Mouse (Mus musculus) myocyte (in vitro differentiated cells): ENCODE results near the gene Myo16. TPM values are rescaled to one million over a fixed set of nuclear protein-coding genes. Genes with fewer than 3 reads are reported as not detected.

ENCODE experiments used
- H3K27me3 ChIP-seq: one replicate; pipeline ENCODE4 v1.6.1; 2011; ENCODE audit not compliant: control insufficient read depth, insufficient read depth, insufficient read length
- H3K36me3 ChIP-seq: one replicate; pipeline ENCODE4 v1.6.1; 2011; ENCODE audit not compliant: control insufficient read depth, insufficient read depth
- H3K4me2 ChIP-seq: one replicate; pipeline ENCODE4 v1.6.1; 2011; ENCODE audit warnings: low read depth, control low read depth
- H3K4me3 ChIP-seq: one replicate; pipeline ENCODE4 v1.5.1; 2011; ENCODE audit warnings: mild to moderate bottlenecking, control low read depth, moderate library complexity
- H3K79me2 ChIP-seq: one replicate; pipeline ENCODE4 v1.6.1; 2011; ENCODE audit not compliant: control insufficient read depth, insufficient read depth
- H3ac ChIP-seq: one replicate; pipeline ENCODE4 v1.6.1; 2011; ENCODE audit not compliant: control insufficient read depth, insufficient read length
- CEBPB ChIP-seq: IDR thresholded peaks from 2 replicates; pipeline ENCODE4 v1.6.1; 2011; ENCODE audit warnings: mild to moderate bottlenecking, moderate library complexity; ENCODE audit not compliant: poor library complexity, insufficient read depth, severe bottlenecking
- E2F4 ChIP-seq: IDR thresholded peaks from one replicate; pipeline ENCODE4 v1.6.1; 2011; ENCODE audit warnings: mild to moderate bottlenecking, control low read depth, moderate library complexity; ENCODE audit not compliant: insufficient read depth
- MAX ChIP-seq: IDR thresholded peaks from one replicate; pipeline ENCODE4 v1.6.1; 2011; ENCODE audit warnings: low read depth, mild to moderate bottlenecking, control low read depth
- MYOD1 ChIP-seq, 3 experiments: IDR thresholded peaks; one replicate each; pipeline ENCODE4 v1.6.1; 2011; ENCODE audit warnings: control low read depth in 2 of 3, low read depth in 2 of 3, mild to moderate bottlenecking in 2 of 3, moderate library complexity in 1 of 3; ENCODE audit not compliant: insufficient read length in 2 of 3, control insufficient read depth in 1 of 3
- MYOG ChIP-seq, 3 experiments: IDR thresholded peaks; one replicate each; pipeline ENCODE4 v1.6.1; 2011; ENCODE audit warnings: control low read depth in 2 of 3, low read depth in 2 of 3, mild to moderate bottlenecking in 2 of 3; ENCODE audit not compliant: insufficient read length in 2 of 3, control insufficient read depth in 1 of 3, insufficient read depth in 1 of 3
- POLR2A ChIP-seq: IDR thresholded peaks from one replicate; pipeline ENCODE4 v1.6.1; 2011; ENCODE audit warnings: low read depth, mild to moderate bottlenecking, control low read depth, moderate library complexity; ENCODE audit not compliant: insufficient read length
- POLR2AphosphoS2 ChIP-seq: IDR thresholded peaks from one replicate; pipeline ENCODE4 v1.6.1; 2011; ENCODE audit warnings: low read depth, control low read depth; ENCODE audit not compliant: insufficient read length
- REST ChIP-seq: IDR thresholded peaks from one replicate; pipeline ENCODE4 v1.6.1; 2011; ENCODE audit warnings: mild to moderate bottlenecking, control low read depth, moderate library complexity; ENCODE audit not compliant: insufficient read depth, insufficient read length
- SRF ChIP-seq: IDR thresholded peaks from one replicate; pipeline ENCODE4 v1.6.1; 2011; ENCODE audit warnings: low read depth; ENCODE audit not compliant: control insufficient read depth, insufficient read length
- TCF12 ChIP-seq: IDR thresholded peaks from one replicate; pipeline ENCODE4 v1.6.1; 2011; ENCODE audit warnings: mild to moderate bottlenecking, control low read depth; ENCODE audit not compliant: poor library complexity, insufficient read depth, severe bottlenecking
- TCF3 ChIP-seq: IDR thresholded peaks from one replicate; pipeline ENCODE4 v1.6.1; 2011; ENCODE audit warnings: low read depth, control low read depth; ENCODE audit not compliant: insufficient read length
- USF1 ChIP-seq: IDR thresholded peaks from one replicate; pipeline ENCODE4 v1.6.1; 2011; ENCODE audit warnings: low read depth, mild to moderate bottlenecking, control low read depth, moderate library complexity
- polyA plus RNA-seq: library from polyadenylated mRNA; unstranded; fragments of >200 nt; fragmentation: generic; extraction: Trizol; gene quantifications from one replicate; pipeline ENCODE4 v1.2.1, GENCODE M21; 2012; ENCODE audit warnings: missing spikeins

Gene Myo16
- polyA plus RNA-seq, 1 experiment, result 0.01 TPM

GRCm38 (mm10) chr8:10525686-10526085 is 372.0 kb downstream of the Myo16 start:
- Histone ChIP-seq H3K36me3 (no peaks in the 10 kb centered on the region), H3K27me3 (no peaks in the 10 kb centered on the region), H3K4me2 (no peak overlapping the region), H3ac (no peak overlapping the region), H3K79me2 (no peaks in the 10 kb centered on the region), H3K4me3 (no peak overlapping the region)
- TF ChIP-seq USF1 (no peak), MYOD1 (IDR thresholded peaks at IDR 0.05; ENCODE audit: control insufficient read depth in 1 of 3, insufficient read length in 2 of 3, low read depth in 2 of 3) (no peak), SRF (no peak), TCF3 (no peak), TCF12 (no peak), REST (no peak), MAX (no peak), POLR2AphosphoS2 (no peak), CEBPB (no peak)

GRCm38 (mm10) chr8:10526616-10527015 is 372.9 kb downstream of the Myo16 start:
- H3K79me2 ChIP-seq, result no peaks in the 10 kb centered on the region
- no peaks in the 10 kb centered on the region for H3K36me3 ChIP-seq
- no peak overlapping the region for H3K4me3 ChIP-seq
- no peak overlapping the region for H3K4me2 ChIP-seq
- H3ac ChIP-seq, result no peak overlapping the region
- H3K27me3 ChIP-seq, result no peaks in the 10 kb centered on the region
- TF ChIP-seq MYOG (IDR thresholded peaks at IDR 0.05; ENCODE audit: control insufficient read depth in 1 of 3, insufficient read depth in 1 of 3, insufficient read length in 2 of 3, low read depth in 2 of 3) (no peak), SRF (no peak), POLR2AphosphoS2 (no peak), TCF3 (no peak), E2F4 (no peak), CEBPB (no peak), POLR2A (no peak), REST (no peak), MAX (no peak), MYOD1 (IDR thresholded peaks at IDR 0.05; ENCODE audit: control insufficient read depth in 1 of 3, insufficient read length in 2 of 3, low read depth in 2 of 3) (no peak), USF1 (no peak), TCF12 (no peak)

DNA sequence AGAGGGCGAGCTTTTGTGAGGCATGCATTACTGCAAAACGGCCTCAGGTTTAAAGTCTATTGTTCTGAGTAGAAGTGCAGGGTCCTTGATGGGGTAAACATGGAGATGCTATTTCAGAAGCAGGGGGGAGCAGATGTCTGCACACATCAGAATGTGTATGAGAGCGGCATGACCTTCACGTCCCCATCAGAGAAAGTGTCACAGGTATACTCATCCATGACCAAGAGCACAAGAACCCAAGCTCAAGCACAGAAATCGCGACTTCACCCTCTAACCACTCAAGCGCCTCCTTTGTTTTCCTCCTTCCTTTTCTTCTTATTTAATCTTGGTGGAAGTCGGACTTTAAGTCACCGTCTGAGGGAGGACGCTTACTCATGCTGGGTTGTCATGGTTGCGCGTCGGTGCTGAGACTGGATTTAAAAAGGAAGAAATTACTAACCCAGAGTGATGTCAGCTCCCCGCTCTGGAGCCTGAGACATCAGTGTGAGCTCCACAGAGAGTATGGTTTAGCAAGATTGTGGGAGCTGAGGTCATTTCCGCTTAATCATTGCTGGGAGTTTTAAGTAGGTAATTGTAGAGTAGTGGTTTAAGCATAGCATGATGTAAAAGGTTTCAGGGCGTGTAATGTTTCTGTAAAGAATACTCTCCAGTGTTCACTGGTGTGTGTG is 381.0 kb downstream of the Myo16 start:
- Histone ChIP-seq H3ac (no peak overlapping the region), H3K27me3 (no peaks in the 10 kb centered on the region)
- TF ChIP-seq E2F4 (no peak), MAX (no peak), MYOD1 (IDR thresholded peaks at IDR 0.05; ENCODE audit: control insufficient read depth in 1 of 3, insufficient read length in 2 of 3, low read depth in 2 of 3) (no peak), CEBPB (0 out of 2 replicates have a peak, but pooled peaks have one; percentile 11), TCF3 (no peak)

GRCm38 (mm10) chr8:10538319-10538718 is 384.6 kb downstream of the Myo16 start:
- H3K79me2 ChIP-seq, result no peaks in the 10 kb centered on the region
- TF ChIP-seq POLR2AphosphoS2, result no peak
- no peak for TF ChIP-seq POLR2A
- TF ChIP-seq USF1, result no peak
- TF ChIP-seq CEBPB, result no peak
- TF ChIP-seq TCF12, result no peak
- TF ChIP-seq REST, result no peak
- no peak for TF ChIP-seq TCF3
- no peak for TF ChIP-seq SRF
- no peak for TF ChIP-seq MAX
- no peak for TF ChIP-seq E2F4
- no peak for TF ChIP-seq MYOD1 (IDR thresholded peaks at IDR 0.05; ENCODE audit: control insufficient read depth in 1 of 3, insufficient read length in 2 of 3, low read depth in 2 of 3)
- TF ChIP-seq MYOG (IDR thresholded peaks at IDR 0.05; ENCODE audit: control insufficient read depth in 1 of 3, insufficient read depth in 1 of 3, insufficient read length in 2 of 3, low read depth in 2 of 3), result no peak
- H3K27me3 ChIP-seq, result no peaks in the 10 kb centered on the region
- no peak overlapping the region for H3K4me2 ChIP-seq
- H3K4me3 ChIP-seq, result no peak overlapping the region
- H3K36me3 ChIP-seq, result no peaks in the 10 kb centered on the region
- no peak overlapping the region for H3ac ChIP-seq

More for the DNA sequence above, 381.0 kb downstream of the Myo16 start:
- no peak overlapping the region for H3K4me3 ChIP-seq
- H3K4me2 ChIP-seq, result peak overlapping the region; percentile 33
- no peaks in the 10 kb centered on the region for H3K36me3 ChIP-seq
- no peaks in the 10 kb centered on the region for H3K79me2 ChIP-seq

DNA sequence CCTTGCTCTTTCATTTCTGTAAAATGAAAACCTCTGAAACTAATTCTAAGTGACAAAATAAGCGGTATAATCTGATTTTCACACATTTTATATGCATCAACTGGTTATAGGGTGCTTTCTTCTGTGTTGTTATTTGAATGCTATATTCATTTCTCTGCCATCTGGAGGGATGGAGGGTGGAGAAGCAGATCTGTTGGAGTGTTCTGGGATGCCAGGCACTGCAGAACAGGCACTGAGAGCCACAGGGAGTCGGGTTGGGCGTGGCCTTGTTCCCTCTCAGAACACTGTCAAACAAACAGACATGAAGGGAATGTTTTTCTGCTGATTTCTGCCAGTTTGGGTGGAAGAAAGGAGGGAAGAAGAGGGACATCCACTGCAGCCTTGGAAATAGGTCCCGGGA is 386.0 kb downstream of the Myo16 start:
- TF ChIP-seq E2F4 (no peak), REST (no peak), CEBPB (no peak), POLR2A (no peak), MYOD1 (IDR thresholded peaks at IDR 0.05; ENCODE audit: control insufficient read depth in 1 of 3, insufficient read length in 2 of 3, low read depth in 2 of 3) (no peak), SRF (no peak), USF1 (no peak), TCF12 (no peak), MAX (no peak), POLR2AphosphoS2 (no peak), MYOG (IDR thresholded peaks at IDR 0.05; ENCODE audit: control insufficient read depth in 1 of 3, insufficient read depth in 1 of 3, insufficient read length in 2 of 3, low read depth in 2 of 3) (no peak)
- H3ac ChIP-seq, result no peak overlapping the region
- H3K36me3 ChIP-seq, result no peaks in the 10 kb centered on the region
- no peak overlapping the region for H3K4me3 ChIP-seq
- no peak overlapping the region for H3K4me2 ChIP-seq
- no peaks in the 10 kb centered on the region for H3K79me2 ChIP-seq
- H3K27me3 ChIP-seq, result no peaks in the 10 kb centered on the region
